Mouse (Mus musculus) spleen, adult 10 weeks (tissue): ENCODE data around the gene 6030445D17Rik. TPM values are rescaled to one million over a fixed set of nuclear protein-coding genes. Genes with fewer than 3 reads are reported as not detected.

Source experiments
- polyA plus RNA-seq: library from polyadenylated mRNA; stranded (reverse); fragments of 350-450 nt; fragmentation: Illumina TruSeq; extraction: RNeasy Lipid Tissue Mini Kit (QIAGEN cat#74804); gene quantifications from one replicate; pipeline ENCODE4 v1.2.3, GENCODE M21; 2015; ENCODE audit warnings: low replicate concordance; ENCODE audit not compliant: insufficient read depth

6030445D17Rik gene
- polyA plus RNA-seq = 0.80 TPM

DNA sequence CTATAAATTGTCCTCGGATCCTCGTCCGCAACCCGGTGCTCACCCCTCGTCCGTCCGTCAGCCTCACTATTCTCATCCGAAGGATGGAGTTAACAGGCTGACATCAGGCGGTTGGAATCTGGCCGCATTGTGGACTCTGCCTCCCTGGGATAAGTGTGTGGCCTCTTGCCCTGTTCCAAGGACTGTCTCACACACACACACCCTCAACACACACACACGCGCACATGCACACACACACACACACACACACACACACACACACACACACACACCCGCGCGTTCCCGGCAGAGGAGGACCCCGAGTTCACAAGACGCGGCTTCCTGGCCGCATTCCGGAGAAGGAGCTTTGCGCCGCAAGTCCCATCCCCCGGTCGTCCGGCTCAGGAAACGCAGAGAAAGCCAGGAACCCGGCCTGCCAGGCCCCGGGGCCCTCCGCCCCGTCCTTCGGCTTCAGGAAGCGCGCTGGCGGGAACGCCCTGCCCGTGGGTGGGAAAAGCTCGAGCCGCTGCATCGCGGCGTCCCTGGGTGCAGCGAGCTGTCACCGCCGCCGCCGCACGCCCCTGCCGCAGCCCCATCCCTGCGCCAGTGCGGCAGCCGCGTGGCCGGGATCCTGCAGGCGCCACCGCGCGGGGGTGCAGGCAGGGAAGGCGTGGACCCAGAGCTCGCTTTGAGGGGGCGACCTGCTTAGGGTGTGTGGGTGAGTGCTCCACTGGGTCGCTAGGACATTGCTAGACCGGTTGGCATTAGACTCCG lies at the start of gene 6030445D17Rik:
TSS of gene 6030445D17Rik (plus strand) at position 165 of the 753 bp plus-strand sequence.

DNA sequence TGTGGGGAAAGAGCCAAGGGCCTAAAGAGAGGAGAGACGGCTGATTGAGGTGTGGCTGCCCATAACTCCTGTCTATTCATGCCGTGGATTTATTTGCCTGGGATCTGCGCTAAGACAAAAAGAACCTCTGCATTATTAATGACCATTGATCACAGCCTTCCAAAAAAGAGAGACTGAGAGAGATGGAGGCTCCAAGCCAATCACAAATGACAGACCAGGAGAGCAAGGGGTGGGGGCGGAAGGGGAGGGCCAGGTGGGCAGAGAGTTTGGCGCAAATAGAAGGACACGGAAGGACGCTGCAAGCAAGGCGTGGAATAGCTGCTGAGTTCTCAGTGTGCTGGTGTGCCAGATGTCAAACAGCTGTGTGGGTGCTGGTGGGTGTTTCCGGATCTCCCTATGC lies 38.8 kb upstream of the 6030445D17Rik start, which contains the start of gene Htr1d:
TSS of gene Htr1d (plus strand) at position 301 of the 400 bp plus-strand sequence.

DNA sequence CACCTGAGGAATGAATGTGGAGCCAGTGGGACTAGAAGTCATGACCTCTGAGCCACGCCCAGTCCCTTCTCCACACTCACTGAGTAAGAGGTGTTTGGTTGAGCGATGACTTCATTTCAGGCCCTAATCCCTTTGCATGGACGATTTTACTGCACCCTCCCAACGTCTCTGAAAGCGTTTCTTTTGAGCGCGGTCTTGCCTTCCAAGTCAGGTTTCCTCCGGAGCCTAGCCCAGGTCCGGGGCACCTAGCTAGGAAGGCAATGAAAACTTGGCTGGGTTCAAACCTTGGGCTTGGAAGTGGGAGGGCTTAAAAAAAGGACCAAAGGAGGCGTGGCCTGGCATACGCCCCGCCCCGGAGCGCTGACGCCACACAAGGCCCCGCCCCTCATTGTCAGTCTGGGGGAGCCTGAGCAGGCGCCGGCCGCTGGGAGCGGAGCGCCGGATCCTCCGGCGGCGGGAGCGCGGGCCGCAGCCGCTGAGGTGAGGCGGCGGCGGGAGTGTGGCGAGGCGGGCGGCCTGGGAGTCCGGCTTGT lies 7.4 kb downstream of the 6030445D17Rik start, which contains the start of gene Luzp1:
TSS of gene Luzp1 (plus strand) at position 391 of the 533 bp plus-strand sequence.

Other genes with a start within 250 kb of the 6030445D17Rik start
- 1.7 TPM for gene Tcea3, start 214.5 kb upstream of the 6030445D17Rik start, polyA plus RNA-seq
- gene Zfp46, start 177.6 kb upstream of the 6030445D17Rik start, polyA plus RNA-seq = 12.5 TPM
- 156 TPM for gene Hnrnpr, start 151.3 kb upstream of the 6030445D17Rik start, polyA plus RNA-seq
- not detected for gene Htr1d, start 38.7 kb upstream of the 6030445D17Rik start, polyA plus RNA-seq
- 12.1 TPM for gene Luzp1, start 7.5 kb downstream of the 6030445D17Rik start, polyA plus RNA-seq
- gene Kdm1a, start 140.5 kb downstream of the 6030445D17Rik start, polyA plus RNA-seq = 73.2 TPM
- not detected for gene Tex46, start 148.2 kb downstream of the 6030445D17Rik start, polyA plus RNA-seq
- gene Lactbl1, start 160.4 kb downstream of the 6030445D17Rik start, polyA plus RNA-seq = 0.10 TPM